Mouse (Mus musculus): ENCODE data around the gene Ppp2r1a.

GRCm38 (mm10) chr17:20966681-20967080 lies 21.6 kb downstream of the Ppp2r1a start:
- TF ChIP-seq POLR2A (IDR thresholded peaks at IDR 0.05; ENCODE audit: control insufficient read depth, extremely low read depth, insufficient read depth, low read length, poor library complexity) = no peak
- no peak for TF ChIP-seq CTCF (IDR thresholded peaks at IDR 0.05; ENCODE audit: borderline replicate concordance, control insufficient read depth, extremely low read depth, insufficient read depth, low read length, poor library complexity)
